Mouse (Mus musculus): ENCODE data around the gene Tbc1d12.
"Not testable (repeated sequence)": the region's sequence is repeated elsewhere in the genome, so short reads cannot be mapped to it uniquely, and the experiment has no call there.

The Tbc1d12 gene

DNA sequence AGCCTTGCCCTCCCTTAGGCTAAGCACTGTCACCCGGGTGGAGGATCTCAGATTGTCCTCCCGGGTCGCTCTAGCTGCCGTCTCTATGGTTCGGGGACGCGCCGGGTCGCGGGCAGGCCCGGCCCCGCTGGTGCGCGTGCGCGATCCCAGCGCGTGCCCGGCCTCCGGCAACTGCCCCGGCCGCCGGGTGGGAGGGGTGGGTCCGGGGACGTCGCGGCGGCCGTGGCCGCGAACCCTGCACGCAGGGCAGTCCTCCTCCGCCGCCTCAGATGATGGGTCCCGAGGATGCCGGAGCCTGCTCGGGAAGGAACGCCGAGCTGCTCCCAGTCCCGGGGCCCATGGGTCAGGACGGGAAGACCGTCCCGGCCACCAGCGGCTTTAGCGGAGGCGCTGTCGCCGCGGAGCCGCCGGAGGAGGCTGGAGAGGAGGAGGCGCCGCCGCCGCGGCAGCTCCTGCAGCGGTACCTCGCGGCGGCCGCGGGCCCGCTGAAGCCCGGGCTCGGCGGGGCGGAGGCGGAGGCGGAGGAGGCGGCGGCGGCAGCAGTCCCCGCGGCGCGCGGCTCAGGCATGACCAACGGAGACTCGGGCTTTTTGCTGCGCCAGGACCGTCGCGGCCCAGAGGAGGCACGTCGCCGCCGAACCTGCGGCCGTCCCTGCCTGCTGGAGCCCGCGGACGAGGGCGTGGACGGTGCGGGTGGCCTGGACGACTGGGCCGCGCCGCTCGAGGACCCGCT, at the start of gene Tbc1d12:
Gene Tbc1d12 (plus strand): TSS at position 142 of the 733 bp plus-strand sequence.
- peak; percentile 88 to 90 for DNase-seq (ENCODE audit: low spot score in 2 of 2)

DNA sequence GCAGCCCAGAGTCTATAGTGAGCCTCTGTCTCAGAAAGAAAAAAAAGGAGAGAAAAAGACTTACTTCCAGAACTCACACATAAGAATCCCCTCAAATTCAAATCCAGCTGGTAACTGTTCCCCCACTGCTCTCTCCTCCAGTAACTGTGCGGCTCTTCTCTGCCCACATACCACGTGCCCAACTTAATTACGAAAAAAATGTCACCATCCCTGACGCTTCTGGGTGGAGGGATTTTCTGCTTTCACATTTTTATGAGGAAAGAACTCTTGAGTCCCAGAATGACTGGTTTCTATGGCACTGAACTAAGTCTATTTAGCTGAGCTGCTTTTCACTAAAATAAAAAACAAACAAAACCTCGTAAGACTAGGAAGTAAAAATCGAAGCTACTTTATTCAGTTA, 48.6 kb upstream of the Tbc1d12 start:
- no peak for DNase-seq (ENCODE audit: low spot score in 2 of 2)

DNA sequence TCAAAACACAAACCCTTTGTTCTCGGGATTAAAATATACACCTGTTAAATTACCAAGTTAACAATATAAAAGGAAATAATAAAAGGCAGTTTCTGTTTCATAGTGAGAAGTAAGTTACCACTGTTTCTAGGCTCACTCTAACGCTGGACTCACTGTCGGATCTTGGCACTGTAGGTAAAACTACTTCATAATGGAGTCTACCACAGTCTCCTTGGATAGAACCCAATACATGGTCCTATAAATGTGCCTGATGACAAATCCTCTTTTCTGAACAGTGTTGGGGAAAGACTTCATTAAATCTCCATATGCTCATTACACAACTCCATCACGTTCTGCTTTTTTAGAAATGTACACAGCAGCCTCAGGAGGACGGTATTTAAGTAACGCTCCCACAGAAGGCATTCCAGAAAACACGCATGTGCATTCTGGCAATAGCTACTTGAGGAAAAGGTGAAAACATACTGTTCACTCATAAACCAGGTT, 42.8 kb upstream of the Tbc1d12 start:
- DNase-seq (ENCODE audit: low spot score in 2 of 2), result no peak

DNA sequence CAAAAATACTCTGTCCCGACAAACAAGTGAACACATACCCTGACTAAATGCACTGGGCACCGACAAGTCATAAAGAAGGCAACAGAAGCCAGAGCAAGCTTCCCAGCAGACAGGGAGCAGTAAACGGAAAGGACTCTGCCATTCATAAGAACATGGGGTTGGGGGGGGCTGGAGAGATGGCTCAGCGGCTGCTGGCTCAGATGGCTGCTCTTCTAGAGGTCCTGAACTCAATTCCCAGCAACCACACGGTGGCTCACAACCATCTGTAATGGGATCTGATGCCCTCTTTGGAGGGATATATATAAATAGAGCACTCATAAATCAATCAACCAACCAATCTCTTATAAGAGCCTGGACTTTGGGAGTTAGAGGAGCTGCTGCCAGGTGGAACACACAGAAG, 39.8 kb upstream of the Tbc1d12 start:
- DNase-seq (ENCODE audit: low spot score in 2 of 2), result no peak

DNA sequence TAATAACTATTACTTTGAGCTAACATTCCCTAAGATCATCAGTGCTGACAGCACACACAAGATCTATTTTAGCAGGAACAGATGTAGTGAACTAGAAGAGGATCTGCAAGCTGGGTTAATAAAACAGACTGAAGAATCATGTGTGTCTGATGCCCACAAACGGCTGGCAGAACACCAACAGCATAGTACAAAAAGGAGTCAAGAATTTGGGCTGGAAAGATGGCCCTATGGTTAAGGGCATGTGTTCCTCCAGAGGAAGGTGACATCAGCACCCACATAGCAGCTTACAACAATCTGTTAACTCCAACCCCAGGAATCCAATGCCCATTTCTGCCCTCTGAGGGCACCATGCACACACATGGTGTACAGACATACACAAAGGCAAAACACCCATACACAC, 38.1 kb upstream of the Tbc1d12 start:
- DNase-seq (ENCODE audit: low spot score in 2 of 2), result no peak

DNA sequence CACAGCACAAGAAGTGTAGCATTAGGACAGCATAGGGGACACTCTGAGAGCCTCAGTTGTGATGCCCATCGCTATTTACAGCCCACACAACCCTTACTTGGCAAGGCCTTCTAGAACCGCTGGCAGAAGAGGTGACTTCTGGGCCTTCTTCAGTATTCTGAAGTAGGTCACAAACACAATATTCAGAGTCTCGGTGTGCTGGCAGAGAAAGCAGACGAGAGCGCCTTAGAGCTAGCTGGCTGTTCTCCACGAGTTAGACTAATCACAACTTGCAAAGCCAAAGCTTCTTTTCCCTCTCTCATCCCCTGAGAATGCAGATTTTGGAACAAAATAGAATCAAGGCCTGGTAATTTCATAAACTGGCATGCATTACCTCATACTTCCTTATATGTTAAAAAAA, 37.6 kb upstream of the Tbc1d12 start:
- DNase-seq (ENCODE audit: low spot score in 2 of 2), result peak in 1 of 2 experiments; percentile 28

DNA sequence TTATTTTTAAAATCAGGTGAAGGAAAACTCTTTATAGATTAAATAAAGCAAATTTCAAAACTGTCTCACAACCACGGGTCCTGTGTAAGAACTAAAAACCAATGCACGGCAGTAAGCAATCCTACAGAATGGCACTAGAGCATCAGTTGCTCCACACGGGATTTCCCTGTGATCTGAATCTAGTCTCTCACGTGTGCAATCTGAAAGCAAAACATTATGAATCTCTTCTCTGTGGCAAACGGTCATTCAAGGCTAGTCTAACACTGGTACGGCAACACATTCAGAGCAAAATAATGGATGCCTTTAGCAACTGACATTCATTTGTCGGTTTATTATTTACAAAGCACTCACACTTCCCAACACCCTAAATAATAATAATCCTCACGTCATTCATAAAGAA, 18.2 kb upstream of the Tbc1d12 start:
- DNase-seq (ENCODE audit: low spot score in 2 of 2), result no peak

DNA sequence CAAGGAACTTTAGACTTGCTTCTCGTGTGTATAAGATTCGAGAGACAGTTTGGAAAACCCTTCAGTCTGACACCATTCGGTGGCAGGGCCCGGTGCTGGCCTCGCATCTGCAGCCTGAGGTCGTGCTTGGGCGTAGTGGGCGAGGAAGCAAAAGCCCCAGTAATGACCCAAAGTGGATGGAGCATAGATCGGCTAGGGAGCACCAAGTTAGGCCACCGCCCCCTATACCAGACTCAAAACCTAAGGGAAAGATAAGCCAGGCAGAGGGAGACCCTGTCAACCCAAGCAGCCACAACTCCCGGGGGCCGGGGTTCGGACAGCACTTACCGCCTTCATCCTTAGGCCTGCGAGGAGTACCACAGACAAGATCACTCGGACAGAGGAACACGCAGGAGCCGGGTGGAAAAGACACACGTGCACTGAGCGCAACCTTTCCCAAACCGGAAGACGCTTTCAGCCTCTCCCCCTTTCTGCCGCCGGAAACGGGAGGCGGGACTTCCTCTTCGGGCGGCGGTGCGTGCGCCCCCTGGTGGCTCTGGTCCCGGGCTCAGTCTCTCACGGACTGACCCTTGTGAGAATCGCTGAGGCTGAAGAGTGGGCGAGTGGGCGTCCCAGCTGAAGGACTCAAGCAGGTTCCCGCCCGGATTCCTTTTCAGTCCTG, 17.5 kb upstream of the Tbc1d12 start, which contains the start of gene Noc3l:
Gene Noc3l (minus strand): TSS at position 472 of the 661 bp plus-strand sequence.
- peak; percentile 90 to 92 for DNase-seq (ENCODE audit: low spot score in 2 of 2)

DNA sequence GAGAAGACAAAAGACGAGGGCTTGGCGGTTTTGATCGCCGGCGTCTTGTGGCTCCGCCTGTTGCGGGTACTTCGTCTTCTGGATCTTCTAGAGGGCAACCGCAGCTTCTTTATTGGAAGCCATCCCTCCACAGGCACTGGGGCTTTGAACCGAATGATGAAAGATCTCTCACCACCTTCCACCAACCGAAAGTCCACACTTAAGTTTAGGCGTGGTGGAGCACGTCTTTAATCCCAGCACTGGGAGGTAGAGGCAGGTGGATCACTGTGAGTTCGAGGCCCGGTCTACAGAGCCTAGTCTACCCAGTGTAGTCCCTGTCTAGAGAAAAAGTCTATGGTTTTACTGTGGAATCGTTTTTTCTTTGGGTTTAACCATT, 17.0 kb upstream of the Tbc1d12 start:
- DNase-seq (ENCODE audit: low spot score in 2 of 2), result no peak

DNA sequence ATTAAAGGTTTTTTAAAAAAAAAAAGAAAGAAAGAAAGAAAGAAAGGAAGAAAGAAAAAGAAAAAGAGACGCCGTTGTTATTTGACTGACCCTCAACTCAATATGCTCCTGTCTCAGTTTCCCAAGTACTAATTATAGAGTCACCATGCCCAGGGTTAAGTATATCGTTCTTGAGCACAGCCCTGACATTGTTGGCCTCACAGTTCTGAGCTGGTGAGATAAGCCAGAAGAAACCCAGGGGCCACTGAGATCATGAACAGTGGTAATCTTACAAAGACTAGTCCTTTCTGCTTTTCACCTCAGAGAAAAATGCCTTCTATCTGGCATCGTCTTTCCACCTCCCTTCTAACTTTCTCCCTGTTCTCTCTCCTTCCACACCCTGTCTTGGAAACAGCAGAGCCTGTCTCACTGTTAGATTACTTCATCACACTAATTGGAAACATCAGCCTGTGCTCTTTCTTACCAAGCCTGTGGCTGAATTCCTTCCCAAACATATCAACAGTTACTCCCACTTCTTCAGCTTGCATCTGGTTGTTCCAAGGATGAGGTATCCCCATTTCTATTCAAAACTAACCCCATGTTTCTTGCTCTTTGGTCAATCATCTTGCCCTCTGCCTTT, 16.1 kb upstream of the Tbc1d12 start:
- DNase-seq (ENCODE audit: low spot score in 2 of 2), result no peak

DNA sequence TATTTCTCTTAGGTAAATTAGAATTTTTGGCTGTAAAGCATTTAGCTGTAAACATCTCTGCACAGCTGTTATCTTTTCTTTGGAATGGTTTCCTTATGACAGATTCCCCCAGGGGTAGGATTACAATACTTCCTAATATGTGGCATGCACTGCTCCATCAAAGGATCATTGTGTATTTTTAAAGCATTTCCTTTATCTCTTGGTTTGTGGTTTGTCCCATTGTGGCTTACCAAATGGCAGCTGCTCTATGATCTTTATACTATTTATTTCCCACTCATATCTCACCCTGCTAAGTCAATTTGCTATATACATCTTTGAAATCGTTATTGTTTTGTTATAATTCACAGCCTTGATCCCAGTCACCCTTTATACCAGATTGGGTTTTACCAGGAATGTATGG, 3.2 kb upstream of the Tbc1d12 start:
- no peak for DNase-seq (ENCODE audit: low spot score in 2 of 2)

DNA sequence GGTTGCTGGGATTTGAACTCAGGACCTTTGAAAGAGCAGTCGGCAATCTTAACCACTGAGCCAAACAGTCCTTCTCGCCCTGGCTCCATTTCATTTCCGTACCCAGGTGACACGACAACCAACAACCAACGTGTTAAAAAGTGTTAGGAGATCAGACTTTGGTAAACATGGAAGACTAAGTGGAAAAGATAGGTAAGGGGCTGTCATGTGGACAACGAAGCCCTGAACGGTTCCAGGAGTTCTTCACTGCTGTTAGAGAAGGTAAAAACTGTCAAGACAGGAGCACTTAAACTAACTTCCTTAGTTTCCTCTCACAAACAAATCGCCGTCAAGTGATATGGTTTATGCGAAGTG, 318 bp upstream of the Tbc1d12 start:
- DNase-seq (ENCODE audit: low spot score in 2 of 2), result no peak

DNA sequence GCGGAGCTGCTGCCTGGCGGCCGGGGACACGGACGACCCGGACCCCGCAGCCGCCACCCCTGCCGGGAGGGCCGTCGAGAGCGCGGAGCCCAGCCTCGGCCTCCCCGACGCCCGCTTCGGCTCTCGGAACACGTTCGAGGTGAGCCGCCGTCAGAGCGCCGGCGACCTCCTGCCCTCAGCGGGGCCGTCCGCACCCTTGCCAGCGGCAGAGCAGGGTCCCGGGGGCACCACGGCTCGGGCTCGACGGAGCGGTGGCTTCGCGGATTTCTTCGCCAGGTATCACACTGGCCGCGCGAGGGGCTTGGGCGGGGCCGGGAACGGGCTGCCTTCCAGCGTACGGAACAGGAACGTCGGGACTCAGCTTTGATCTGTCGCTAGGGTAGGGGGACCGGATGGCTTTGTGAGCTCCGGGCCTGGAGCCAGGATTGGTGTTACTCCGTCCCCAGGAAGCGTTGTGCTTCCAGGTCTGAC, 827 bp downstream of the Tbc1d12 start:
- peak; percentile 30 to 44 for DNase-seq (ENCODE audit: low spot score in 2 of 2)

DNA sequence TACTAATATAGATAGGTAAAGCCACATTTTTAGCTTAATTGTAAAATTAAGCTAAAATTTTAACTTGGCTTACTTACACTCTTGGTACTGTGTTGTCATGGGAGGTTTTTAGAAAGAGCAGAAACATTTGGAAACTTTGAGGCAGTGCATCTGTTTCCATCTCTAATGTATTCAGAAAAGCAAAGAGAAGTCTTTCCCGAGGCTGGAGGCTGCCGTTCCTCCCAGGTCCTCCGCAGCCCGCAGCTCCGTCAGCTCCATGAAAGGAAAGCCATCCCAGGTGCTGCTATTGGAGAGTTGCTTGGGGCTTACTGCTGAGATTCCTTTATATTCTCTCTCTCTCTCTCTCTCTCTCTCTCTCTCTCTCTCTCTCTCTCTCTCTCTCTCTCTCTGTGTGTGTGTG, 8.4 kb downstream of the Tbc1d12 start:
- DNase-seq (ENCODE audit: low spot score in 2 of 2), result no peak

DNA sequence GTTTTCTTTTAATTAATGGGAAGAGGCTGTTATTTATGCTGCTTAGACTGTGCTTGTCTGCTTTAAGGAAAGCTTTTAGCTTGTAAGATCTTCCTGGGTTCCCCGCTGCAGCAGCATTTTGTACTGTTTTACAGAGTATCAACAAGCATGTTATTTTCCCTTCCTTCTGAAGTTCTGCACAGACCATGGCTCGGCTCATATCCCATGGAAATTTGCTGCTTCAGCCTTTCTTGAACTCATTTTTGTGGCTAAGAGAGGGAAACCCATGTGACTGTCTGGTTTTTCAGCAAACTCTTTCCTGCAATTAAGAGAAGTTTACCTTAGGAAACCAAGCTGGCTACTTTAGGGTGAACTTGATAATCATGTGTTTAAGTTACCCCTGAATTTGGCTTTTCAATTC, 10.0 kb downstream of the Tbc1d12 start:
- no peak for DNase-seq (ENCODE audit: low spot score in 2 of 2)

DNA sequence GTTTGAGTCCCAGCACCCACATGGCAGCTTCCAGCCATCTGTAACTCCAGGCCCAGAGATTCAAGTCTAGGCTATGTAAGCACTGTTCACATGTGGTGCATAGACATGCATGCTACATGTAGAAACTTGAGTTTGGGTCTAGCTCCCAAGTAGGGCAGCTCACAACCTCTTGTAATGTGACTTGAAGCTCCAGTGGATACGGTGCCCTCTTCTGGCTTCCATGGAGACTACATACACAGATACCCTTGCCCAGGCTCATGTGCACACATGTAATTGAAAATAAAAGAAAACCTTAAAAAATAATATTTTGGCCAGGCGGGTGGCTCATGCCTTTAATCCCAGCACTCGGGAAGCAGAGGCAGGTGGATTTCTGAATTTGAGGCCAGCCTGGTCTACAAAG, 21.8 kb downstream of the Tbc1d12 start:
- no peak for DNase-seq (ENCODE audit: low spot score in 2 of 2)

DNA sequence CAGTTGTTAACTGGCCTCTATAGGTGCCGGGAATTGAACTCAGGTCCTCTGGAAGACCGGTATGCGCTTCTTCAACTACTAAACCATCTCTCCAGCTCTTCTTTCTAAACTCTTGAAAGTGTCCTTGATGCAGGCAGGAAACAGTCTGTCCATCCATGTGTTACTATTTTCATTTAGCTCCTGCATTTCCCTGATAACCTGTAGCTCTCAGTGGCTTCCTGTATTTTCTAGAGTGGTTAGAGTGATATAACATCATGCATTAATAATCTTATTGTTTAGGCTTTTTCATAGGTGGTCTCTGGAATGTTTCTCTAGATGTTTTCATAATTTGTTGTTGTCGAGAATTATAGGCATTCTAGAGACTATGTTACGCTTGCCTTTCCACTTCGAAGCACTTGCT, 26.1 kb downstream of the Tbc1d12 start:
- no peak for DNase-seq (ENCODE audit: low spot score in 2 of 2)

DNA sequence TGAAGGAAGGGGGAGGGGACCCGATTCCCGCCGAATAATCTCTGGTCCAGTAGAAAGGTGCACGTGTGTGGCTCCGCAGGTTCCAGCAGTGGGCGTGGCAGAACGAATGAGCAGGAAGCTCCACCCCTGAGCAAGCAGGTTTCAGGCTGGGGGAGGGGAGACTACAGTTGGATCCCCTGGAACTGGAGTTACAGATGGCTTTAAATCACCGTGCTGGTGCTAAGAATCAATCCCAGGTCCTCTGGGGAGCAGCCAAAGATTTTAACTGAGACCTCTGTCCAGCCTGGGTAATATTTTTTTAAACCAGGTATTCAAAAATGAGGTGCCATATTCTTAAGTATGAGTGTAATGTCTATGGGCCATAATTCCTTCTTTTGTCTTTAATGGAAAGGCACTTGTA, 38.4 kb downstream of the Tbc1d12 start:
- DNase-seq (ENCODE audit: low spot score in 2 of 2), result not testable (repeated sequence)

DNA sequence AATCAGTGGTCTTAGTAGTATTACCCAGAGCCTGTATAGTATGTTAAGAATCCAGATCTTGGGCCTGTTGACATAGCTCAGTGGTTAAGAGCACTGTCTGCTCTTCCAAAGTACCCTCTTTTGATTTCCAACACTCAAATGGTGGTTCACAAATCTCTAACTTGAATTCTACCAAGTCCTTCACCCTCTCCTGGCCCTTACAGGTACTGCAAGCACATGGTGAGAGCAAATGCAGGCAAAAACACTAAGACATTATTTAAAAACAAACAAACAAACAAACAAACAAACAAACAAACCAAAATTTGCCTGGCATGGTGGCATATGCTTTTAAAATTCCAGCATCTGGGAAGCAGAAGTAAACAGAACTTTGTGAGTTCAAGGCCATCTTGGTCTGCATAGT, 43.9 kb downstream of the Tbc1d12 start:
- no peak for DNase-seq (ENCODE audit: low spot score in 2 of 2)

DNA sequence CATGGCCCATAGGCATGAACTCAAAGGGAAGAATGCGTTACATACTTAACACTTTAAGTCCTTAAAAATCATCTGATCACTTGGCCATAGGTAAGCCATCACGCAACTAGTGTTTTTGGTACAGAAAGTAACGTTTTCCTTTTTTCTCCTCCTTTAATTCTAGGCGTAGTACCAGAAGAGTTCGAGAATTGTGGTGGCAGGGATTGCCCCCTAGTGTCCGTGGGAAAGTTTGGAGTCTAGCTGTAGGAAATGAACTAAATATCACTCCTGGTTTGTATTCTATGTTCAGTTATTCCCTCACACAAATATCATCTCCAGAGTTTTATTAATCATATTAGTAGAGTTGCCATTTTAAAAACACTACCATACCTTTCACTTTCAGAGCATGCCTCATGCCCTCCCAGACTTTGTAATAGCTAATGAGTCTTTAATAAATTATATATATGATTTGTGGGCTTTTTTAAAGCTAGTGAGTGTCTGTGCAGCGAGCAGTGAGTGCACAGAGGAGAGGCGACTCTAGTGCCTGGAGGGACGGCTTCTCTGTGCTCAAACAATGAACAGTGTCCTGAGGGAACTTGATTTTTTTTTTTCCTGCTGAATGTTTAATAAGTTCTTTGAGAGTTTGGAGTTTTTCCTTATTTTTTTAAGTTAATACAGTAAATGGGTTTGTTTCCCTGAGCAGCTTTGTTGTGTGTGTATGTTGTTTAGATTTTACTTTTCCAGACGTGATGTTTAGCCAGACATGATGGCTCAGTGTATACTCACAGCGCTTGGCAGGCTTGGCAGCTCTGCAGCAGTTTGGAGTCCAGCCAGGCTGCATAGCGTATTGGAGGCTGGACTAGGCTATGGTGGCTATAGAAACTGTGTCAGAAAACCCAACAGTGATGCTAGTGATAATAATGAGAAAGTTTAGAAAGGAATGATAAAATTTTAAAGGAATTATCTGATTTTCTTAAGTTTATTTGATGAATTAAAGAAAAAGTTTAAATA, 65.1 kb downstream of the Tbc1d12 start:
- no peak for DNase-seq (ENCODE audit: low spot score in 2 of 2)

DNA sequence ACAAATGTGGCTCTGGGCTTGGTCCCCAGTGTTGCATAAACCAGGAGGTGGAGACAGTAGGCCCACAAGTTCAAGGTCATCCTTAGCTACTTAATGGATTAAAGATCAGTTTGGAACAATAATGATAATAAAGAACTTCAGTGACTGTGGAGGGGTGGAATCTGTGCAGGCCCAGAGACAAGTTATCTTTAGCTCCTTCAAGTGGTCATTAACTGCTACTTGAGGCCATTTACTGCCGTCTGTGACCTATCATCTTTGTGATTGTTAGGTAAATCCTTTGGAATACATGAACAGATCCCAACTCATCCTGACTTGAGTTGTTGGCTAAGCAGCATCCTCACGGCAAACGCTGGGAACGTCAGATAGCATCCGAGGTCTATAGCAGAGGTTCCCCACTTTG, 66.1 kb downstream of the Tbc1d12 start:
- no peak for DNase-seq (ENCODE audit: low spot score in 2 of 2)

DNA sequence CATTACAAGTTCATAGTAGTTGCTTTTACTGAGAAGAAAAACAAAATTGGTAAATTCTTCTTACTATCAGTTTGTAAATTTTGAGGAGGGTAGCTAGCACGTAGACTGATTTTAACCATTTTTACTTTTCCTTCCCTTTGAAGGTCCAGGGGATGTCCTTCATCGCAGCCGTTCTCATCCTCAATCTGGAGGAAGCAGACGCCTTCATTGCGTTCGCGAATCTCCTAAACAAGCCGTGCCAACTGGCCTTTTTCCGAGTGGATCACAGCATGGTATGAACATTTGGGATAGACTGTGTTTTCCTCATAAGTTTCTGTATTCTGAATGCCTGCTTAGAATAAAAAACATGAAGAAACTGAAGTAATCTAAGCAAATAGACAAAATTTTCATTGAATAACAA, 77.4 kb downstream of the Tbc1d12 start:
- no peak for DNase-seq (ENCODE audit: low spot score in 2 of 2)

Data from urinary bladder, postnatal 36 days (tissue).